Mouse (Mus musculus): ENCODE results near the gene Slc39a12.

Gene Slc39a12

DNA sequence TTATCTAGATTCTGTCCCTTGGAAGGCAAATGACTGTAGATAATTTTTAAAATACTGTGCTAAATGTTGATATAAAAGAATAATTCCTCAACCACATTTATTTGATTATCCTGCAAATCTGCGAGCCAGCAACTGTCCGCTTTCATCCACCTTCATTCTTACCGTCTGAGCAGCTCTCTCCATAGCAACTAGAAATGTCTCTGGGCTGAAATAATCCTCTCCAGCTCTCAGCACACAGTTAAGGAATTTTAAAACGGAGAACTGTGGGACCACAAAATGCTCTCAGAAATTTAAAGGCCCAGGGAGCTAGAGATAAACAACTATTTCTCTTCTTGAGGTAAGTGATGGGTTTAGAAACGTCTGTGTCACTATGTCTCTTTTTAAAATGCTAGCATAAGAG is at the start of gene Slc39a12:
Gene Slc39a12, plus strand, starts transcription at position 155 of the 400 bp plus-strand sequence.
- DNase-seq (ENCODE audit: low spot score in 2 of 2): no peak

DNA sequence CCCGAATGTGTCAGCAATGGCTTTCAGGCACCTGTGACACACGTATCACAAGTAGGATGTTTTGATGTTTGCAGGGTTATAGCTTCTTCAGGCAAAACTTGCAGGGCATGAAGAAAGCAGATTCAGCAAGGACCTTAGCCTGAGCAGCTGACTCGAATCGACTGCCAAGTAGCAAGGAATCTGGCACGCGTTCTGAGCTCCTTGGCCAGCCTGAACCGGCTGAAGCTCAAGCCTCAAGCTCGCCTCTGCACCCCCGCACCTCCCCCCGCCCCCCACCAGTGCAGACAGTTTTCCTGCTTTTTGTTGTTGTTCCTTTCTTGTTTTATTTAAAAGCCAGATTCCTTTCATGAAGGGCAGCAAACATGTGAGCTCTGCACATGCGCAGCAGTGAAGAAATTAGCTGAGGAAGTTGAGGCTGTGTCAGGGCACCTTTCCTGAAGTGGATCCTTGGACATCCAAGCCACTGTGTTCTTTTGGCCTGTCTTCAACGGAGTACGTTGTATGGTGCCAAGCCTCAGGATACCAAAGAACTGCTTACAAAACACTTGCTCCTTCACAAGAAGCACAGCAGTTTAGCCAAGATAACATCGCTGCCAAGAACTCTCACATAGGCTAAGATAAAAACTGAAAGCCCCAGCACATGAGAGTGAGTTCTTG is 46.3 kb upstream of the Slc39a12 start:
- no peak for DNase-seq (ENCODE audit: low spot score in 2 of 2)

DNA sequence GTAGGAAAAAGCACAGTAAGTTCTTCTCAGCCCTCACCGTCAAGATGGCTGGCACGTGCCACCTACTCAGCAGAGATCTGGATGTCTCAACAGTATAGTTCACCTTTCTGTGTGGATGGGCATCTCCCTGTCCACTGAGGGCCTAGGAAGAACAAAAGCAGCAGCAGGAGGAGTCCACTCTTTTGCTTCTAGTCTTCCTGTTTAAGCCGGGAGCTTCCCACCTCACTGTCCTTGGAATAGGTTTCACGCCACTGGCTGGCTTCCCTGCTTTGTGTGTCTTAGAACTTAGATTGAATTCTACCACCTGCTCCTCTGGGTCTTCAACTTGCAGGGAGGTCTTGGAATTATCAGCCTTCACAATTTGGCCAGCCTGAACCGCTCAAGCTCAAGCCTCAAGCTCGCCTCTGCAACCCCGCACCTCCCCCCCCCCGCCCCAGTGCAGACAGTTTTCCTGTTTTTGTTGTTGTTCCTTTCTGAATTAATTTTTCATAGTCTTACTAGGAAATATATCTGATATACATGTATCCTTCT is 45.7 kb upstream of the Slc39a12 start:
- no peak for DNase-seq (ENCODE audit: low spot score in 2 of 2)

DNA sequence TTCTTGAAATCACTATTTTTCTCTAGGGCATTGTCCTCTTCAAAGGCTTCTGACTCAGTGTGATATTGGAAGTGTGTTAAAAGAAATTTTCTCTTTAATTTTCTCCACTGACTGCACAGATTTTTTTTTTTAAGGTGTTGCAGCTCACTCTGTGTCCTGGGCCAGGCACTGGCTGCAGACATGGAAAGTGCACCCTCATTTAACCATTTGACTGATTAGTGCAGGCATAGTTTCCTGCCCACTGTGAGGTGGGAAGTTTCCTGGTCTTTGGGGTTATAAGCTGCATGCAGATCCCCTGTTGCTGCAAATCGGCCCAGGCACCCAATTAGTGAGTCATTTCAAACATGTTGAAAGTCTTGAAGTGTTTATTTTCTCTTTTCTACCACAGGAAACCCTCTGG is 740 bp downstream of the Slc39a12 start:
- DNase-seq (ENCODE audit: low spot score in 2 of 2): no peak

DNA sequence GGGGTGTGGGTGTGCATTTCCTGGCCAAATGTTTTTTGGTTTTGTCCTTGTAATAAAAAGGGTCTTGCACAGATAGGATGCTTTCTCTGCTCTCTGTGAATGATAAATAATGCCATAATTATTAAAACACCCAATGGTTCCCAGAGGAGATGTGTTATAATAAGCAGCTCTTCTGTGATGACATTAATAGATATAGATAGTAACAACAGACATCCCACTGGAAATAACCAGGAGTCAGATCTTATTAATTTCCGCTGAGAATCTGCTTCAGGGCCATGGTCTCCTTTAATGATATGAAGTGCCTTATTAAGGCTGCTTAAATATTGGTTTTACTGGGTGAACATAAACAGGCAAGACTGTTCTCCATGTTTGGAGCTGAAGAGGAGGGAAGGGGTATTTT is 2.8 kb downstream of the Slc39a12 start:
- DNase-seq (ENCODE audit: low spot score in 2 of 2): no peak

DNA sequence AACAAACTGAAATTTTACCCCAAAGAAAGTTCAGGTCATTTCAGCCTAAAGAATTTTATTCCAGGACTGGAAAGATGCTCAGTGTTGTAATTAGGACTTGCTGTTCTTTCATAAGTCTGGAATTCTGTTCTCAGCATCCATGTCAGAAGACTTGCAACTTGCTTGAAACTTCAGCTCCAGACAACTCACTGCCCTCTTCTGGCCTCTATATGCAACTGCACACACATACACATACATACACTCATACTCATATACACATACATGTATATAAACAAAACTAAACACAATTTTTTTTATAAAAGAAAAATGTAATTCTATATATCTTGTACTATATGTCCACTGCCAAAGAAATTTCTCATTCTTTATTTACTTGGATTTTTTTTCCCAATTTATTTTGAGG is 14.9 kb downstream of the Slc39a12 start:
- DNase-seq (ENCODE audit: low spot score in 2 of 2): no peak

DNA sequence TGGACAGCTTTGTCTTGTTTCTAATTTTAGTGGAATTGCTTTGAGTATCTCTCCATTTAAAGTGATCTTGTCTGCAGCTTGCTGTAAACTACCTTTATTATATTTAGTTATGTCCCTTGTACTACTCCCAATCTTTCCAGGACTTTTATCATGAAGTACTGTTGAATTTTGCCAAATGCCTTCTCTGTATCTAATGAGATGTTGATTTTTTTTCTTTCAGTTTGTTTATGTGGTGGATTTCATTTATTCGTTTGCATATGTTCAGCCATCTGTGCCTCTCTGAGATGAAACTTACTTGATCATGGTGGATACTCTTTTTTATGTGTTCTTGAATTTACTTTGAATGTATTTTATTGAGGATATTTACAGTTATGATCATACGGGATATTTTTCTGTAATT is 40.9 kb downstream of the Slc39a12 start:
- DNase-seq (ENCODE audit: low spot score in 2 of 2): no peak

DNA sequence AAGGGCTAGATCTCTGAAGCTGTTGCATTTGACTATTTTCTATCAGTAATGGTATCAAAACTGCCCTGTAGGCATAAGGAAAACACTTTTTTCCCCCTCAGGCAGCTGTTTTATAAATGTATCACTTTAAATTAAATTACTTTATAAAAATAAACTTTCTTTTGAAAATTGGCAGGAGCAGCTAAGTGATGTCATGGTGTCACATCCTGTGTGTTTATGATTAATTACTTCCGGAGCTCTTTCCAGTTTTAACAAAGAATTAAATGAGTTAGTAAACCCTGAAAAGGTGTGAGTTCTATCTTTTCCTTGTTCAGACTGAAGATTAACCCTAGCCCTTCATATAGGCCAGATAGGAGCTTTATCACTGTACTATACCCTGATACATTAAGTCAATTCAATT is 59.2 kb downstream of the Slc39a12 start:
- DNase-seq (ENCODE audit: low spot score in 2 of 2): no peak

DNA sequence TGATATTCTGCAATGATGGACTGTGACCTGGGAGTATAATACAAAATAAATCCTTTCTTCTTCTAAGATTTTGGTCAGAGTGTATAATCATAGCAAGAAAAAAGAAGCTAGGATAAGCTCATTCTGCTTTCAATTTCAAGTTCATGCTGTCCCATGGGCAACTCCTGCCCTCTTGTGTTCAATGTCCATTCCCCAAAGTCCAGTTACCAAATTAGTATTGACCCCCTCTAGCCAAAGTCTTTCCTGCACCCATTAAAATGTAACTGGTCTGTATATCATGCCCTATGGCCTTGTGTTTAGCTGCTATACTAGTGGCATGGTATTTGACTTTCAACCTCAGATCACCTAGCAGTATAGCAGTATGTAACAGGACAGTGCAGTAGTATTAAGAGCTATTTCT is 62.8 kb downstream of the Slc39a12 start:
- no peak for DNase-seq (ENCODE audit: low spot score in 2 of 2)

DNA sequence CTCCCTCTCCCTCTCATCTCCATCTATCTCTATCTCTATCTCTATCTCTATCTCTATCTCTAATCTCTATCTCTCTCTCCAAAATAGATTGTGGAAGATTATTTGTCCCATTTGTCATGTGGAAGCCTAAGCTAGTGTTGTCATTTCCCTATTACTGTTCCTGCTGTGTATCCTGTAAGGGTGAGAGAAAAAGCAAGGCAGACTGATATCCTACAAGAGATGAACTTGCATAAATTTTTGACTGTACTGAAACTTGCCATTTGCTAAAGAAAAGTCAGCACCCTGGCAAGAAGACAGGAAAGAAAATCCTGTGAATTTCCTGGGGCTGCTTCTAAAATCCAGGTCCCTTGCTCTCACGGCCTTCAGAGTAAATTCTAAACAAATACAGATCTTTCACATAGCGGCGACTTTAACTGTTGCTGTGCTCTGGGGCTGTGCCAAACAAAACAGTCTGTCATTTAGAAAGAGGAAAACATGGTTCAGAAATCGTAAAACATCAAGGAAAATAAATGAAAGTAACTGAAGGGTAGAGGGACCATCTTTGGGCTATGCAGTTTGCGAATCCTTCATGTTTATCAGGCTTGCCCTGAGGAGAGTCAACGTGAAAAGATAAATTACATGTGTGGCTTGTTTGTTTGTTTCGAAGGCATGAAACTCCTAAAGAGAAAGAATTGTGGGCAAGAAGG is 67.0 kb downstream of the Slc39a12 start:
- no peak for DNase-seq (ENCODE audit: low spot score in 2 of 2)

DNA sequence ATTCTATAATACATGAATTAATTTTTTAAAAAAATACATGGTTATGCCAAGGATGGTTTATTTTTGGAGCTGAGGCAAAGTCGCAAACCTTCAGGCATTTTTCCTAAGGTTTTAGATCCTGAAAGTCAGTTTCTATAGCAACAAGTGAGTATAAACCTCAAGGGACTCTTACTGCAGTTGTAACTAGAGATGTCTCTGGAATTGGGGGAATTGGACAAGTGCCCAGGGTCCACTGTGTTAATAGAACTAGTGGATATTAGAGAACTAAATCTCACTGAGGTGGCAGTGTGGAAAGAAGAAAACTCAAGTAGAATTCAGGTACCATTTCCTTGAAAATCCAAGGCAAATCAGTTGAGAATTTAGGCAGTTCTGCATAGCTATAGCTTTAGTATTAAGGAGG is 76.3 kb downstream of the Slc39a12 start:
- DNase-seq (ENCODE audit: low spot score in 2 of 2): no peak

DNA sequence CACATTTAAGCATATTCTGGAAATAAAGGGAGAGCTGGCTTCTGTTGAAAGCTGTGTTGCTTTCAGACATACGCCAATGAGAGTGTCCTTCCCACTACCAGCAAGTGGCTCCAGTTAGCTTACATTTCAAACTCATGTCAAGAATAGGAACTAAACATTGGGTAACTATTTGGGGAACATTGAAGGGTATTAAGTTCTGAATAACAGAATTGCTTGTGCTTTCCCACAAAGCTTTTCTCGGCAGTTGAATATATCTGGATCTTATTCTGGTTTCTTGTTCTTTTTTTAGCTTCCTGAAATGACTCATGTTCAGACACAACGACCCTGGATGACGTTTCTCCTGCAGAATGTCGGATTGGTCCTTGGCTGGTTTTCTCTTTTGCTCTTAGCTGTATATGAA is 106.0 kb downstream of the Slc39a12 start:
- DNase-seq (ENCODE audit: low spot score in 2 of 2): no peak

DNA sequence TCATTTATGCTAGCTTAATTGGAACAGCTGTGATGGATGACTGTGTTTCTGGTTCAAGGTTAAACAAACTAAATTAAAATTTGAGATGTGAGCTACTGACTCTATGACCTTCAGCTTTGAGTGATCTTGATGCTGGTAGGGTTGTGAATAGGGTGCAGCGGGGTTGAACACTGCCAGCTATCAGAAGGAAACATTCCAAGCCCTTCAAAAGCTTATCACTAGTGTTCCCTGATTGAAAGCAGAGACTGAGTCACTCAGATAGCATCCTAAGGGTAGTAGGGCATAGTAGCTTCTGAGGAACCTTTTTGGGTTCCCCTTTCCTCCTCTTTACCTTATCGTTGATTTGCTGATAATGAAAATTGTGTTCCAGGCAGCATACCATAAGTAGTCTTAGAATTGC is 108.0 kb downstream of the Slc39a12 start:
- DNase-seq (ENCODE audit: low spot score in 2 of 2): no peak

DNA sequence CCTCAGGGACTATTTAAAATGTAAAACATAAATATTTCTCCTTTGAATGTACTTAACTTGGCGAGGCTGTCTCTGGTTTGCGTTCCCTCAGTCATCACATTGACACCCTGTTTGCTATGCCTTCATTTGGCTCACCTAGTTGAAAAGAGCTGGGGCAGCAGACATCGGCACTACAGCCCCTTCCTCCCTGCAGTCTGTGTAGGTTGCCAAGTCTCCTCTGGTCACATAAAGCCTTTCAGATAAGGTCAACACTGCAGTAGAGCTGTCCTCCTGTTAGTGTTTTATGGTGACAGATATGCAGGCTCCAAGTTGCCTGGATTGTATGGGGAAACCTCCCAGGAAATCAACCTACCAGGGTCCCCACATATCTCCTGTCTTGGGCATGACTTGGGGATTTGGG is 114.4 kb downstream of the Slc39a12 start:
- DNase-seq (ENCODE audit: low spot score in 2 of 2): no peak

DNA sequence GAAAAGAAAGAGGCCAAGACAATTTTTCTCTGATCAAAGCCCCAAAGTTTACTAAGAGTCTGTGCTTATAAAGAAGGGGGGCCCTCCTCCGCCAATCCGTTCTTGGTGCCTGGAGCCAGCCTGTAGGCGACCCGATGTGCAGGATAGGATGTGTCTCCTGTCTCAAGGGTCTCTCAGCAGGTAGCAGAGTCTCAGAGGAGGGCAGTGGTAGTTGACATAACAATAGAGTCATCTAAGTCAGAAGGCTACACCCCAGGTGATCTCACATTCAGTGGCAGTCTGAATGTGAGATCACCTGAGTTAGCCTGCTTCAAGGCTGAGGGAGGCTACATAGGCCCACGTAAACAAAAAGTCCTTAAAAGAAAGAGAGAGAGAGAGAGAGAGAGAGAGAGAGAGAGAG is 130.1 kb downstream of the Slc39a12 start:
- no peak for DNase-seq (ENCODE audit: low spot score in 2 of 2)

DNA sequence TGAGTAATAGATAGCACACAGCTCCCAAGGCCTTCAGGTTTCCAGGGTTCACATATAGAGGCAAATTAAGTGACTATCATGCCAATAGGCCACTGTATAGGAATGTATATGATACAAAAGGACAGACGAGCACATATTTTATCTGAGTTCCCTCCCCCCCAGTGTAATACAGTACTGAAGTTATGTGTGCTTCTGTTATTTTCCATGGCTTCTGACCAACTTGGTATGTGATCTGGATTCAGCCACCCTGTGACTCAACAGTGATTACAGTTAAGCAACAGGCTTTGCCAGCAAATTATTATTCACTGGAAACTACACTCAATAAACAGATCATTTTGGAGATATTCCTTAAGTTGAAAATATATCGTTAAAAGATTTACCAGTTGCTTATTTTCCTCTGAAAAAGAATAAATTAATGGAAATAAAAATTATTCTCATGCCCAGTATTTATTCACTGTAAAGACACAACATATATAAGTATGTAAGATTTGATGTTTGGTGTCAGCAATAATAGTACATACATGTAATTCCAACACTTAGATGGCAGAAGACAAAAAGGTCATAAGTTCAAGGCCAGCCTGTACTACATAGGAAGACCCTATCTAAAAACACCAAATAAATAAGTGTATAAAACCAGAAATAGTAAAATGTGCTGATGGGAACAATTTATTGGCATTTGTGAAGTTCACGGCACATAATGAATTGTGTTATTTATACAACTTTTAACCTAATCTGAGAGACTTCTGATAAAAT is 146.4 kb downstream of the Slc39a12 start:
- DNase-seq (ENCODE audit: low spot score in 2 of 2): no peak

DNA sequence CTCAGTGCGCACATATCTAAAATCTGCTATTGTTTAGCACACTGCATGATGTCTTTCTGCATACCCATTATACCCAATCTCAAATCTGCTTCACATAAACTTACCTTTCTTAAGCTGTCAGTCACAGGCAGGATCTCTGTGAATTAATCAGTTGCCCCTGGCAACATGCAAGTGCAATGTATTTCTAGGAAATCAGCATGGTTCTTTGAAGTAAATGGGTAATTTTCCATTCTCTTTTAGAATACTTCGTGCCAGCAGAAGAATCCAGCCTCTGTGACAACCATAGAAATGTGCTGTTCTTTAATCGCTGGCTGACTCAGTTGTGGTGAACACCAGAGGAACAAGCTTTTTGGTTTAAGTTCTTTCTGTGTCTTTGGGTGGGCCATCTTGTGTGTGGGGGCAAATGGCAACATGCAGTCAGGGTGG is 147.1 kb downstream of the Slc39a12 start:
- DNase-seq (ENCODE audit: low spot score in 2 of 2): no peak

DNA sequence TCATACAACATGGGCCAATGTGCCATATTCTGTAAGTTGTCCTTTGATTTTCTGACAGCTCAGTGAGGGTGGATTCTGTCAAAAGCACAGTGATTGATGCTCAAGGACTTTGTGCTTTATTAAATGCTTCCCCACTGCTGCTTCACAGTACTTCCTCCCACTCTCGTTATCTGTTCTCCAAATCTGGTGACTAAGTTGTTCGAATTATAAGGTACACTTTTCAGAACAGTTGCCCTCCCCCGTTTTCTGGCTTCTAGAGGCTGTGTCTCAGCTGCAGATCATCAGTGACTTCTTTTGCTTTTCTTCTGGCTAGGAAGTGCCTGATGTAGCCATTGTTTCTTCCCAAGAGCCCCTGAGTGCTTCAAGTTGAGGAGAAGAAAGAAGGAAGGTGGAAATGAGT is 149.7 kb downstream of the Slc39a12 start:
- no peak for DNase-seq (ENCODE audit: low spot score in 2 of 2)

DNA sequence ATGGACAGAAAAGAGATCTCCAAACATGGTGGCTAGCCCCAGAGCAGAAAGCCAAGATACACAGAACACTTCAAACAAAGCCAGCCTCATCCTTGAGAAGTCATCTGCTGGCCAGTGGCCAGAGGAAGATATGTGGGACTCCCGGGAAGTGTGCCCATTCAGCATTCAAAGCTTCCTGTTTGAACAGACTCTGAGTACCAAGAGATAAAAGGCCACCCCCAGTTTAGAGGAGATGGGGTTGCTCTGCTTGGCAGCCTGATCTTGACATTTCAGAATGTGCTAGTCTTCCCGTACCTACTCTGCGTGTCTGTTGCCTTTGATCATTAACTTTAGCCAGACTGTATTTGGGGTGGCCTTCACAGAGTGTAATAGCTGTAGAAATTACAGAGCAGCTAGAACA is 155.2 kb downstream of the Slc39a12 start:
- DNase-seq (ENCODE audit: low spot score in 2 of 2): no peak

DNA sequence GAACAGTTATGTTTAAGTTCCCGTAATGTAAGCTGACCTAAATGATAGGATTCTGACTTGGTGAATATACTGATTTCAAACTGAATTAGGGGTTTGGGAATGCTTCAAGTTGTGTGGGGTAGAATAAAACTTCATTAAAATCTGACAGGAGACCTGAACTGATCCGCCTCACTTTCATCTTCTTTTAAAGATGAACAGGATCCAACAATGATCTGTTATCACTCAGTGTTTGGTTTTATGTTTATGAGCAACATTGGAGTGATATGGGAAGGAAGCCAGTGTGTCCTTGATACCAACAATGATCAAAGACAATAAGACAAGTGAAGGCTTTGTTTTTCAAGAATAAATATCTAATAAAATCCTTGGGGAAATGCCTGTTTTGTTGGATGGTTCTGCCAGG is 155.7 kb downstream of the Slc39a12 start:
- DNase-seq (ENCODE audit: low spot score in 2 of 2): no peak
